Mouse (Mus musculus): ENCODE results near the gene Plekhh2. TPM values are rescaled to one million over a fixed set of nuclear protein-coding genes. Genes with fewer than 3 reads are reported as not detected.

Plekhh2 gene
- total and polyA plus RNA-seq, 3 experiments, result 0.04 TPM; not detected in 2

GRCm38 (mm10) chr17:84515901-84516300 lies 4.2 kb downstream of the Plekhh2 start:
- Histone ChIP-seq H3K4me3 (ENCODE audit: control insufficient read depth in 1 of 2, insufficient read depth in 1 of 2, low read depth in 2 of 2, low read length in 2 of 2) (no peak overlapping the region), H3K9ac (ENCODE audit: control insufficient read depth, low read depth, low read length, poor library complexity, severe bottlenecking) (no peak overlapping the region), H3K27me3 (ENCODE audit: control insufficient read depth in 1 of 2, insufficient read depth in 2 of 2, low read length in 2 of 2) (peaks cover 6 to 18% of the 10 kb centered on the region in 2 experiments), H3K4me1 (ENCODE audit: control insufficient read depth in 1 of 2, insufficient read depth in 2 of 2, low read length in 2 of 2) (no peaks in the 10 kb centered on the region), H3K27ac (ENCODE audit: control insufficient read depth, low read depth, low read length) (no peak overlapping the region), H3K79me2 (ENCODE audit: control insufficient read depth, insufficient read depth, low read length, poor library complexity) (no peaks in the 10 kb centered on the region), H3K36me3 (ENCODE audit: control insufficient read depth in 1 of 2, insufficient read depth in 2 of 2, low read length in 2 of 2) (no peaks in the 10 kb centered on the region), H3K9me3 (replicated peaks; ENCODE audit: insufficient read depth, low read length) (no peaks in the 10 kb centered on the region)
- TF ChIP-seq ZC3H11A (IDR thresholded peaks at IDR 0.05; ENCODE audit: low read depth, low read length), result no peak
- TF ChIP-seq CHD1 (IDR thresholded peaks at IDR 0.05; ENCODE audit: low read depth, low read length), result no peak
- no peak for TF ChIP-seq CTCF (IDR thresholded peaks at IDR 0.05 in 2 of 3, conservative IDR thresholded peaks at IDR 0.05 in 1 of 3; ENCODE audit: control insufficient read depth in 1 of 3, insufficient read depth in 1 of 3, low read depth in 2 of 3, low read length in 3 of 3, poor library complexity in 1 of 3, severe bottlenecking in 1 of 3)
- no peak for TF ChIP-seq MXI1 (IDR thresholded peaks at IDR 0.05; ENCODE audit: low read depth, low read length)
- no peak for TF ChIP-seq CHD2 (IDR thresholded peaks at IDR 0.05; ENCODE audit: low read length)
- TF ChIP-seq ZKSCAN1 (IDR thresholded peaks at IDR 0.05; ENCODE audit: low read depth, low read length), result no peak
- no peak for TF ChIP-seq POLR2AphosphoS2 (IDR thresholded peaks at IDR 0.05; ENCODE audit: low read length)
- TF ChIP-seq SIN3A (IDR thresholded peaks at IDR 0.05; ENCODE audit: low read length), result no peak
- TF ChIP-seq ZMIZ1 (IDR thresholded peaks at IDR 0.05; ENCODE audit: low read depth, low read length), result no peak
- no peak for TF ChIP-seq E2F4 (IDR thresholded peaks at IDR 0.05; ENCODE audit: borderline replicate concordance, low read depth, low read length)
- no peak for TF ChIP-seq USF2 (IDR thresholded peaks at IDR 0.05; ENCODE audit: borderline replicate concordance in 1 of 2, insufficient read depth in 1 of 2, low read depth in 1 of 2, low read length in 2 of 2)
- TF ChIP-seq POLR2AphosphoS5 (IDR thresholded peaks at IDR 0.05; ENCODE audit: borderline replicate concordance, low read depth, low read length), result no peak
- TF ChIP-seq ETS1 (IDR thresholded peaks at IDR 0.05; ENCODE audit: low read depth, low read length), result no peak
- no peak for TF ChIP-seq TAL1 (IDR thresholded peaks at IDR 0.05; ENCODE audit: low read length)
- TF ChIP-seq RCOR1 (IDR thresholded peaks at IDR 0.05; ENCODE audit: low read depth, low read length), result no peak
- no peak for DNase-seq (ENCODE audit: low read depth, low spot score)

GRCm38 (mm10) chr17:84519346-84519745 lies 7.7 kb downstream of the Plekhh2 start:
- Histone ChIP-seq H3K9ac (ENCODE audit: control insufficient read depth, low read depth, low read length, poor library complexity, severe bottlenecking) (no peak overlapping the region), H3K36me3 (ENCODE audit: control insufficient read depth in 1 of 2, insufficient read depth in 2 of 2, low read length in 2 of 2) (no peaks in the 10 kb centered on the region), H3K4me3 (ENCODE audit: control insufficient read depth in 1 of 2, insufficient read depth in 1 of 2, low read depth in 2 of 2, low read length in 2 of 2) (no peak overlapping the region), H3K4me1 (ENCODE audit: control insufficient read depth in 1 of 2, insufficient read depth in 2 of 2, low read length in 2 of 2) (no peaks in the 10 kb centered on the region), H3K27me3 (ENCODE audit: control insufficient read depth in 1 of 2, insufficient read depth in 2 of 2, low read length in 2 of 2) (peaks cover 6 to 21% of the 10 kb centered on the region in 2 experiments), H3K9me3 (replicated peaks; ENCODE audit: insufficient read depth, low read length) (no peaks in the 10 kb centered on the region), H3K27ac (ENCODE audit: control insufficient read depth, low read depth, low read length) (no peak overlapping the region), H3K79me2 (ENCODE audit: control insufficient read depth, insufficient read depth, low read length, poor library complexity) (no peaks in the 10 kb centered on the region)
- DNase-seq (ENCODE audit: low read depth, low spot score), result no peak
- TF ChIP-seq MEF2A (IDR thresholded peaks at IDR 0.05; ENCODE audit: extremely low read depth, insufficient replicate concordance, low read depth, low read length, poor library complexity, severe bottlenecking) (no peak), E2F4 (IDR thresholded peaks at IDR 0.05; ENCODE audit: borderline replicate concordance, low read depth, low read length) (no peak), MAFK (IDR thresholded peaks at IDR 0.05; ENCODE audit: borderline replicate concordance, low read depth, low read length) (no peak), JUND (IDR thresholded peaks at IDR 0.05; ENCODE audit: low read depth, low read length) (no peak), MYC (IDR thresholded peaks at IDR 0.05; ENCODE audit: low read depth, low read length) (no peak), POLR2AphosphoS2 (IDR thresholded peaks at IDR 0.05; ENCODE audit: low read length) (no peak), MXI1 (IDR thresholded peaks at IDR 0.05; ENCODE audit: low read depth, low read length) (no peak), TBP (IDR thresholded peaks at IDR 0.05; ENCODE audit: low read depth, low read length) (no peak), ELF1 (IDR thresholded peaks at IDR 0.05; ENCODE audit: low read depth, low read length) (no peak), CHD2 (IDR thresholded peaks at IDR 0.05; ENCODE audit: low read length) (no peak), ETS1 (IDR thresholded peaks at IDR 0.05; ENCODE audit: low read depth, low read length) (no peak), MYB (IDR thresholded peaks at IDR 0.05; ENCODE audit: low read depth, low read length) (no peak), HCFC1 (IDR thresholded peaks at IDR 0.05; ENCODE audit: low read depth, low read length) (no peak), SIN3A (IDR thresholded peaks at IDR 0.05; ENCODE audit: low read length) (no peak), POLR2A (IDR thresholded peaks at IDR 0.05; ENCODE audit: control insufficient read depth in 1 of 2, insufficient read depth in 1 of 2, low read depth in 1 of 2, low read length in 2 of 2, poor library complexity in 1 of 2) (no peak)

Measured in MEL (cell line).